Mouse (Mus musculus) embryonic facial prominence, embryonic 11.5 days (tissue): ENCODE results near the gene Cfap299. TPM values are rescaled to one million over a fixed set of nuclear protein-coding genes. Genes with fewer than 3 reads are reported as not detected.

Source experiments
- ATAC-seq: fragments of 200-750 bp; cut with Nextera tagmentation; replicated peaks from 2 replicates; pipeline ENCODE4 v1.8.0; 2017; ENCODE audit warnings: low read depth; ENCODE audit not compliant: insufficient number of reproducible peaks, low FRiP score, low TSS enrichment
- DNase-seq: peaks from one replicate; pipeline ENCODE4 v3.0.0-alpha.2; 2015; ENCODE audit warnings: low spot score
- H3K27ac ChIP-seq: fragments of 300-500 bp; sonication (generic); replicated peaks from 2 replicates; pipeline ENCODE4 v1.5.1; 2014; ENCODE audit warnings: mild to moderate bottlenecking, low read depth, low read length, control low read depth
- H3K27me3 ChIP-seq: fragments of 300-500 bp; sonication (generic); 2 replicates; pipeline ENCODE4 v1.6.1; 2014; ENCODE audit warnings: mild to moderate bottlenecking, low read length, moderate library complexity, mixed read lengths; ENCODE audit not compliant: control insufficient read depth, insufficient read depth
- H3K36me3 ChIP-seq: fragments of 300-500 bp; sonication (generic); replicated peaks from 2 replicates; pipeline ENCODE4 v1.6.1; 2014; ENCODE audit warnings: low read depth, mild to moderate bottlenecking, low read length, moderate library complexity, mixed read lengths; ENCODE audit not compliant: control insufficient read depth, insufficient read depth
- H3K4me1 ChIP-seq: fragments of 300-500 bp; sonication (generic); 2 replicates; pipeline ENCODE4 v1.6.1; 2014; ENCODE audit warnings: low read length, mixed read lengths; ENCODE audit not compliant: control insufficient read depth, insufficient read depth
- H3K4me2 ChIP-seq: fragments of 300-500 bp; sonication (generic); 2 replicates; pipeline ENCODE4 v1.6.1; 2014; ENCODE audit warnings: low read depth, mild to moderate bottlenecking, control low read depth, low read length, moderate library complexity
- H3K4me3 ChIP-seq: fragments of 300-500 bp; sonication (generic); 2 replicates; pipeline ENCODE4 v1.5.1; 2014; ENCODE audit warnings: low read depth, low read length, control low read depth
- H3K9ac ChIP-seq: fragments of 300-500 bp; sonication (generic); replicated peaks from 2 replicates; pipeline ENCODE4 v1.6.1; 2014; ENCODE audit warnings: mild to moderate bottlenecking, control low read depth, low read length
- H3K9me3 ChIP-seq: fragments of 300-500 bp; sonication (generic); replicated peaks from 2 replicates; pipeline ENCODE4 v1.6.1; 2016; ENCODE audit warnings: mild to moderate bottlenecking, low read length, inconsistent platforms, mixed read lengths; ENCODE audit not compliant: control insufficient read depth
- WGBS: fragments of 180-500 bp; shearing (Covaris S2); extraction: QIAGEN DNeasy Blood & Tissue Kit; methylation state at CpG from one replicate; pipeline ENCODE4 v1.1.7; 2014; 5-methylcytosine and 5-hydroxymethylcytosine counted together
- polyA plus RNA-seq: library from polyadenylated mRNA; unstranded; fragments of >200 nt; fragmentation: Nextera tagmentation; extraction: Ambion mirVana; gene quantifications from 2 replicates; pipeline ENCODE4 v1.2.1, GENCODE M21; 2014

Cfap299 gene
- polyA plus RNA-seq, 1 experiment from 2014 or later, result 1.5 TPM

DNA sequence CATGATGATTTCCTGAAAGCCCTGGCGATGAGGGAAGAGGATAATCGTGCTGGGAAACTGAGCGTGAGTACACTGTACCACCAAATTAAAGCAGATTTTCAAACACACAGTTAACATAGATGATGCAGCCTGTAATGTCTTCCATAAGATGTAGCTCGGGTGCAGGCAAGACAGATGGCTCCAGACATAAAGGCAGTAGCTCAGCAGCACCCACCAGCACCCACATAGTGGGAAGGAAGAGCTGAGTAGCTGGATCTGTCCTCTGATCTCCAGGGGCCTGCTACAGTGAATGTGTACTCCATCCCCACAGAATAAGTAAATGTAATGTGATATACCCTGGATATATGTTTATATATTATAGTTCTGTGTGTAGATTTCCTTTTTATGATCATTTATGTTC lies 169.2 kb downstream of the Cfap299 start:
- no peak overlapping the region for H3K4me2 ChIP-seq
- no peaks in the 10 kb centered on the region for H3K4me1 ChIP-seq
- no peaks in the 10 kb centered on the region for H3K36me3 ChIP-seq
- WGBS, result 82% methylated on average over 4 of the region's 4 CpGs
- no peaks in the 10 kb centered on the region for H3K27me3 ChIP-seq
- no peak overlapping the region for H3K27ac ChIP-seq
- no peak overlapping the region for H3K9ac ChIP-seq
- ATAC-seq, result no peak
- H3K9me3 ChIP-seq, result no peaks in the 10 kb centered on the region
- no peak overlapping the region for H3K4me3 ChIP-seq
- DNase-seq, result no peak

GRCm38 (mm10) chr5:98516214-98516613 lies 187.1 kb downstream of the Cfap299 start:
- ATAC-seq (no peak), DNase-seq (no peak)
- H3K27me3 ChIP-seq, result no peaks in the 10 kb centered on the region
- no peak overlapping the region for H3K9ac ChIP-seq
- no peaks in the 10 kb centered on the region for H3K4me1 ChIP-seq
- H3K27ac ChIP-seq, result no peak overlapping the region
- no peak overlapping the region for H3K4me2 ChIP-seq
- 90% methylated on average over 7 of the region's 7 CpGs for whole genome bisulfite sequencing
- no peaks in the 10 kb centered on the region for H3K36me3 ChIP-seq
- no peak overlapping the region for H3K4me3 ChIP-seq
- H3K9me3 ChIP-seq, result no peaks in the 10 kb centered on the region

- no peak for ATAC-seq
- Histone ChIP-seq H3K4me3 (no peak overlapping the region), H3K4me2 (no peak overlapping the region), H3K36me3 (no peaks in the 10 kb centered on the region), H3K9me3 (no peaks in the 10 kb centered on the region), H3K27me3 (no peaks in the 10 kb centered on the region), H3K27ac (no peak overlapping the region), H3K9ac (no peak overlapping the region), H3K4me1 (no peaks in the 10 kb centered on the region)
- DNase-seq, result no peak
- 58% methylated on average over 2 of the region's 2 CpGs for WGBS
Measured at GRCm38 (mm10) chr5:98520118-98520517, 191.0 kb downstream of the Cfap299 start.

GRCm38 (mm10) chr5:98522270-98522977 lies 193.3 kb downstream of the Cfap299 start:
- Histone ChIP-seq H3K4me1 (no peaks in the 10 kb centered on the region), H3K27me3 (no peaks in the 10 kb centered on the region), H3K9me3 (no peaks in the 10 kb centered on the region), H3K27ac (no peak overlapping the region), H3K36me3 (no peaks in the 10 kb centered on the region), H3K9ac (no peak overlapping the region), H3K4me2 (no peak overlapping the region), H3K4me3 (no peak overlapping the region)
- 87% methylated on average over 7 of the region's 7 CpGs for WGBS
- DNase-seq (no peak), ATAC-seq (no peak)

DNA sequence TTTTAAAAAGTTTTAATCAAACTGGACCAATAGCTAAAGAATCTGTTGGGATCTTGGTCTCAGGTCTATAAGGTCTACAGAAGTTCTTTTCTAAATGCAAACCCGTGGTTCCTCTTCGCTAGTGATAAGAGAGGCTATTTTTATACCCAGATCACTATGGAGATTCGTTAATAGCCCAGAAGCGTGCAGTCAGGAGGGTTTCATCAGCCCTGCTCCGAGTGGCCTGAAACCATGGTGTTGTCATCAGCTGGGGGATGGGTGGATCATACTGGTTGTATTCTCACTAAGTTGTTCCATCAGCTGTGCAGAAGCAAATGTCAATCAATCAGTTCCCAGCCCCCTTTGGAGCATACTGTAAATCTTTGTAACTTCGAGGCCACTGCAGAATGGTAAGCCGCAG lies 193.9 kb downstream of the Cfap299 start:
- H3K4me3 ChIP-seq, result no peak overlapping the region
- ATAC-seq, result no peak
- no peaks in the 10 kb centered on the region for H3K36me3 ChIP-seq
- no peaks in the 10 kb centered on the region for H3K27me3 ChIP-seq
- H3K4me1 ChIP-seq, result no peaks in the 10 kb centered on the region
- H3K4me2 ChIP-seq, result no peak overlapping the region
- DNase-seq, result no peak
- no peaks in the 10 kb centered on the region for H3K9me3 ChIP-seq
- 86% methylated on average over 7 of the region's 7 CpGs for WGBS
- H3K9ac ChIP-seq, result no peak overlapping the region
- no peak overlapping the region for H3K27ac ChIP-seq

GRCm38 (mm10) chr5:98523783-98524182 lies 194.7 kb downstream of the Cfap299 start:
- H3K4me1 ChIP-seq, result no peaks in the 10 kb centered on the region
- H3K27me3 ChIP-seq, result no peaks in the 10 kb centered on the region
- H3K9me3 ChIP-seq, result no peaks in the 10 kb centered on the region
- ATAC-seq, result no peak
- no peak overlapping the region for H3K4me3 ChIP-seq
- no peak overlapping the region for H3K9ac ChIP-seq
- no peak for DNase-seq
- no peak overlapping the region for H3K4me2 ChIP-seq
- WGBS, result 85% methylated on average over 1 of the region's 1 CpGs
- no peaks in the 10 kb centered on the region for H3K36me3 ChIP-seq
- H3K27ac ChIP-seq, result no peak overlapping the region

- 84% methylated on average over 1 of the region's 1 CpGs for WGBS
- H3K36me3 ChIP-seq, result no peaks in the 10 kb centered on the region
Measured at GRCm38 (mm10) chr5:98541333-98541732, 212.2 kb downstream of the Cfap299 start.

DNA sequence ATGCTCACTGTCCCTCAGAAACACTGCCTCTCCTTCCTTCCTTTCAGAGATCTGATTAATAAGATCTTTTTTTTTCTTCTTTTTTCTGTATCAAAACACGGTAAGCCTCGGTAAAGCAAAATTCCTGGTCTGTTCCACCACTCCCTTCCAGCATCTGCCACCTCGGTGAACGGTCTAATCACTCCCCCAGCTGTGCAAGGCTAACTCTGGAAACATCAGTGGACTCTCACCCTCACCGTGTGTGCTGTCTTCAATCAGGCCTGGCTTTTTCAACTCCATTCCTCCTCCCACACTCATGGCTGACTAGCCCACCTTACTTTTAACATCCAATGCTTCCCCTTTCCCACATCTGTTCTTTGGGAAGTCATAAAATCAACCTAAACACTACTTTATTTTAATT lies 221.2 kb downstream of the Cfap299 start:
- H3K27ac ChIP-seq, result no peak overlapping the region
- H3K9ac ChIP-seq, result no peak overlapping the region
- no peak overlapping the region for H3K4me3 ChIP-seq
- H3K27me3 ChIP-seq, result no peaks in the 10 kb centered on the region
- WGBS, result 49% methylated on average over 5 of the region's 5 CpGs
- no peak for ATAC-seq
- no peaks in the 10 kb centered on the region for H3K9me3 ChIP-seq
- no peaks in the 10 kb centered on the region for H3K36me3 ChIP-seq
- no peak for DNase-seq
- H3K4me2 ChIP-seq, result no peak overlapping the region
- H3K4me1 ChIP-seq, result no peaks in the 10 kb centered on the region

More at GRCm38 (mm10) chr5:98541333-98541732, 212.2 kb downstream of the Cfap299 start:
- H3K9me3 ChIP-seq, result no peaks in the 10 kb centered on the region
- H3K27ac ChIP-seq, result no peak overlapping the region
- no peak overlapping the region for H3K4me2 ChIP-seq
- no peak for DNase-seq
- H3K4me3 ChIP-seq, result no peak overlapping the region
- no peaks in the 10 kb centered on the region for H3K27me3 ChIP-seq
- H3K4me1 ChIP-seq, result no peaks in the 10 kb centered on the region
- H3K9ac ChIP-seq, result no peak overlapping the region
- ATAC-seq, result no peak
